Mouse (Mus musculus) ES-Bruce4 (cell line): Measurements from ENCODE around the gene Oat. TPM values are rescaled to one million over a fixed set of nuclear protein-coding genes. Genes with fewer than 3 reads are reported as not detected.

Experiments
- H3K27ac ChIP-seq: 2 replicates; pipeline ENCODE4 v1.5.1; 2012; ENCODE audit warnings: low read length, inconsistent platforms; ENCODE audit not compliant: insufficient read depth
- H3K27me3 ChIP-seq: 2 replicates; pipeline ENCODE4 v1.6.1; 2012; ENCODE audit warnings: mild to moderate bottlenecking, low read length, inconsistent platforms; ENCODE audit not compliant: control insufficient read depth, poor library complexity, insufficient read depth, severe bottlenecking
- H3K36me3 ChIP-seq: 2 replicates; pipeline ENCODE4 v1.6.1; 2012; ENCODE audit warnings: inconsistent platforms, mild to moderate bottlenecking, low read length, moderate library complexity; ENCODE audit not compliant: control insufficient read depth, poor library complexity, insufficient read depth, severe bottlenecking
- H3K4me1 ChIP-seq: one replicate; pipeline ENCODE4 v1.8.1; 2011; ENCODE audit warnings: low read length; ENCODE audit not compliant: control insufficient read depth, insufficient read depth
- H3K4me3 ChIP-seq: 2 replicates; pipeline ENCODE4 v1.5.1; 2011; ENCODE audit warnings: low read depth, mild to moderate bottlenecking, low read length
- H3K9ac ChIP-seq: 2 replicates; pipeline ENCODE4 v1.6.1; 2012; ENCODE audit warnings: low read depth, mild to moderate bottlenecking, inconsistent platforms; ENCODE audit not compliant: poor library complexity, severe bottlenecking
- H3K9me3 ChIP-seq: replicated peaks from 2 replicates; pipeline ENCODE4 v1.6.1; 2012; ENCODE audit warnings: mild to moderate bottlenecking, low read length, inconsistent platforms; ENCODE audit not compliant: control insufficient read depth, poor library complexity, insufficient read depth, severe bottlenecking
- CTCF ChIP-seq: IDR thresholded peaks from one replicate; pipeline ENCODE4 v1.8.1; 2011; ENCODE audit warnings: low read depth, low read length
- EP300 ChIP-seq: IDR thresholded peaks from 2 replicates; pipeline ENCODE4 v1.6.1; 2011; ENCODE audit warnings: low read depth, low read length; ENCODE audit not compliant: insufficient read depth
- POLR2A ChIP-seq: IDR thresholded peaks from one replicate; pipeline ENCODE4 v1.8.1; 2011; ENCODE audit warnings: low read length; ENCODE audit not compliant: insufficient read depth
- polyA plus RNA-seq: library from polyadenylated mRNA; stranded (reverse); fragments of >200 nt; gene quantifications from 2 replicates; pipeline ENCODE4 v1.2.4, GENCODE M21; 2011; ENCODE audit warnings: low read depth; ENCODE audit not compliant: missing spikeins, insufficient read depth, insufficient read length

Oat gene
- polyA plus RNA-seq, 1 experiment = 38.8 TPM

GRCm38 (mm10) chr7:132572738-132573137, 3.5 kb downstream of the Oat start:
- H3K9ac ChIP-seq = no peak overlapping the region
- H3K4me1 ChIP-seq = no peaks in the 10 kb centered on the region
- H3K27me3 ChIP-seq = no peaks in the 10 kb centered on the region
- no peak overlapping the region for H3K4me3 ChIP-seq
- no peak overlapping the region for H3K27ac ChIP-seq
- H3K36me3 ChIP-seq = no peaks in the 10 kb centered on the region
- TF ChIP-seq CTCF = no peak
- no peak for TF ChIP-seq POLR2A
- TF ChIP-seq EP300 = no peak
- H3K9me3 ChIP-seq = no peaks in the 10 kb centered on the region

DNA sequence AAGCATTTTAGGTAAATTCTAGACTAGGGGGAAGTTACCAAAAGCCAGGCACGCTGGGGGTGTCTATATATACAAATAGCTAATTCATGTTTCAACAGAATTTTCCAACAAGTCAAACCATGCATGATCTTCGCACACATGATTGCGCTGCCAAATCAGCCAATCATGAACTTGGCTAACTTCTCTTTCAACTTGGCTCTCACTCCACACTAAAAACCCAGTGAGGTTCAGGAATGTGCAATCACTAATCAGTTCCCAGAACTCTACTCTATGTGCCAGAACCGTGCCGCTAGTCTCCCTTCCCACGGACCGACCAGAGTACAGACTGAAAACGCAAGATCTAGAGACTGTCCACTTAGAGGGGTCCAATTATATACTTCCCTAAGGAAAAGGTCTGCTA, 4.7 kb downstream of the Oat start:
- Histone ChIP-seq H3K4me3 (no peak overlapping the region), H3K9ac (no peak overlapping the region), H3K36me3 (peaks cover 2% of the 10 kb centered on the region; the same call in 1 of the 2 replicates), H3K27ac (no peak overlapping the region), H3K9me3 (no peaks in the 10 kb centered on the region), H3K27me3 (no peaks in the 10 kb centered on the region), H3K4me1 (no peaks in the 10 kb centered on the region)
- no peak for TF ChIP-seq EP300
- no peak for TF ChIP-seq CTCF
- no peak for TF ChIP-seq POLR2A

DNA sequence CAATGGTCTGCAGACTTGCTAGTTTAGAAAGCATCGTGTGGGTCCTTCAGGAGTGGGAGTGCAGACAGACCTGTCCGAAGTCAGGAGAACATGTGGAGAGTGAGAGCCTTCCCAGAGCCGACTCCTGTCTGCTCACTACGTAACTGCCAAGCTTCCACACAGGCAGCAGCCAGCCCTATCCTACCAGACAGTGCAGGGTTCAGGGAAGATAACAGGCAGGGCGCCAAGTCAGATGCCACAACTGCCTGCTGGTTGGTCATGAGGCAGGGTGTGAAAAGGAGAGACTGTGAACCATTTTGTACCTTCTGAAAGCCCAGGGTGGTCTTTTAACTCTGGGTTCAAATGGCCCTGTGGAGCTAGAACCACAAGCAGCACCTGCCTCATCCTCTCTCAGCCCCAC, 6.1 kb downstream of the Oat start:
- Histone ChIP-seq H3K9me3 (no peaks in the 10 kb centered on the region), H3K4me1 (no peaks in the 10 kb centered on the region), H3K9ac (no peak overlapping the region), H3K36me3 (peaks cover 2% of the 10 kb centered on the region; the same call in 1 of the 2 replicates), H3K4me3 (no peak overlapping the region), H3K27me3 (no peaks in the 10 kb centered on the region), H3K27ac (no peak overlapping the region)
- TF ChIP-seq EP300 (no peak), POLR2A (no peak), CTCF (no peak)

DNA sequence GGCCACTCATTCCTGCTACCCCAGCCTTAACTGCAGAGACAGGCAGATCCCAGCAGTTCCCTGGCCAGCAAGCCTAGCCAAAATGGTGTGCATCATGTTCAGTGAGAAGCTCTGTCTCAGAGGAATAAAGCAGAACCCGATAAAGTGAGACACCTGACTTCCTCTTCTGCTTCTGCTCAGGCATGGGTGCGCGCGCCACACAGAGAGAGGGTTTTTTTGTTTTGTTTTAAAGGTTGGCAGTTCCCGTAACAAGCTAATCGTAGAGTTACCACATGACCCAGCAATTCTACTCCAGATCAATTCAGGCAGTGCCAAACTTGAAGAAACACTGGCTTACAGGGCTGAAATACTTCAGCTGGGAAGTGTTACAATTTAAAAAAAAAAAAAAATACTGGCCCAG, 7.4 kb downstream of the Oat start:
- Histone ChIP-seq H3K27ac (no peak overlapping the region), H3K4me1 (no peaks in the 10 kb centered on the region), H3K9ac (no peak overlapping the region), H3K36me3 (peaks cover 2% of the 10 kb centered on the region), H3K9me3 (no peaks in the 10 kb centered on the region), H3K4me3 (no peak overlapping the region), H3K27me3 (no peaks in the 10 kb centered on the region)
- no peak for TF ChIP-seq POLR2A

GRCm38 (mm10) chr7:132565831-132566230, 10.4 kb downstream of the Oat start:
- H3K4me1 ChIP-seq = no peaks in the 10 kb centered on the region
- no peak overlapping the region for H3K9ac ChIP-seq
- H3K36me3 ChIP-seq = peaks cover 2% of the 10 kb centered on the region
- H3K9me3 ChIP-seq = no peaks in the 10 kb centered on the region
- H3K4me3 ChIP-seq = no peak overlapping the region
- TF ChIP-seq POLR2A (no peak), EP300 (no peak), CTCF (no peak)
- H3K27me3 ChIP-seq = no peaks in the 10 kb centered on the region
- no peak overlapping the region for H3K27ac ChIP-seq

DNA sequence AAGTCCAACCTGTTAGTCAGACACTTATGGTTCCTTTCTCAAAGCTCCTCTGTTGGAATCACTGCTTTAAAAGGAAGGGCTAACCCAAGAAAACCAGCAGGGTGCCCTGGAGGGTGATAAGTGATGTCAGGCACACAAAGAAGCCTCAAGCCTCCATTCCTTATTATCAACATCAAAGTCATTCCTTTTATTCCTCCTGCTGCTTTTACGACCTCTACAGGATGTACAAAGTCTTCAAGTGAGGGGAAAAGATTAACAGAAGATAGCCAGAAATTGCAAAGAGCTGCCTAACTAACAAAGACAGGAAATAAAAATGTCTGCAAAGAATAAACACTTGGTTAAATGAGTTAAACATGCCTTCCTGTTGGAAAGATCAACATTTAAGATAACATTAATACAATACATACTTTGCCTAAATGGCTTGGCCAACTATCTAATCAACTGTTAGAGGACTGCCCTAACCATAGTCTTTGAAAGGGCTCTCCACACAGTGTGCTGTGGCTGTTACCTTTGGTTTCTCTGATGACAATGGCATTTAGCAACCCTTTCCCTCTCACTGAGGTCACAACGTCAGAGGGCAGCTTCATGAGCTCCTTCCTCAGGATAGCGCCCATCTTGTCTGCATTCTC, 16.9 kb downstream of the Oat start:
- Histone ChIP-seq H3K27me3 (no peaks in the 10 kb centered on the region), H3K4me3 (no peak overlapping the region), H3K9me3 (no peaks in the 10 kb centered on the region), H3K4me1 (no peaks in the 10 kb centered on the region), H3K36me3 (peaks cover 4% of the 10 kb centered on the region), H3K27ac (no peak overlapping the region), H3K9ac (no peak overlapping the region)
- TF ChIP-seq POLR2A = no peak
